Mouse (Mus musculus) embryonic facial prominence, embryonic 10.5 days (tissue): ENCODE data around the gene Vat1. TPM values are rescaled to one million over a fixed set of nuclear protein-coding genes. Genes with fewer than 3 reads are reported as not detected.
"Not testable (repeated sequence)": the region's sequence is repeated elsewhere in the genome, so short reads cannot be mapped to it uniquely, and the experiment has no call there.

Experiments
- DNase-seq: peaks from one replicate; pipeline ENCODE4 v3.0.0-alpha.2; 2017; ENCODE audit warnings: low spot score
- H3K27ac ChIP-seq: fragments of 300-500 bp; sonication (generic); replicated peaks from 2 replicates; pipeline ENCODE4 v1.5.1; 2016; ENCODE audit warnings: mild to moderate bottlenecking
- H3K27me3 ChIP-seq: fragments of 300-500 bp; sonication (generic); replicated peaks from 2 replicates; pipeline ENCODE4 v1.6.1; 2016; ENCODE audit warnings: low read depth, mild to moderate bottlenecking; ENCODE audit not compliant: poor library complexity, severe bottlenecking
- H3K36me3 ChIP-seq: fragments of 300-500 bp; sonication (generic); replicated peaks from 2 replicates; pipeline ENCODE4 v1.6.1; 2016; ENCODE audit warnings: mild to moderate bottlenecking, moderate library complexity
- H3K4me1 ChIP-seq: fragments of 300-500 bp; sonication (generic); 2 replicates; pipeline ENCODE4 v1.6.1; 2016
- H3K4me3 ChIP-seq: fragments of 300-500 bp; sonication (generic); 2 replicates; pipeline ENCODE4 v1.5.1; 2016; ENCODE audit warnings: mild to moderate bottlenecking, moderate library complexity
- H3K9me3 ChIP-seq: fragments of 300-500 bp; sonication (generic); 2 replicates; pipeline ENCODE4 v1.6.1; 2016; ENCODE audit warnings: mild to moderate bottlenecking
- WGBS: fragments of 180-500 bp; shearing (Covaris S2); methylation state at CpG from one replicate; pipeline ENCODE4 v1.1.7; 2016; 5-methylcytosine and 5-hydroxymethylcytosine counted together
- polyA plus RNA-seq: library from polyadenylated mRNA; unstranded; fragments of >200 nt; fragmentation: Nextera tagmentation; extraction: Ambion mirVana; gene quantifications from 2 replicates; pipeline ENCODE4 v1.2.1, GENCODE M21; 2016

The Vat1 gene
- polyA plus RNA-seq, 1 experiment from 2014 or later = 21.3 TPM

DNA sequence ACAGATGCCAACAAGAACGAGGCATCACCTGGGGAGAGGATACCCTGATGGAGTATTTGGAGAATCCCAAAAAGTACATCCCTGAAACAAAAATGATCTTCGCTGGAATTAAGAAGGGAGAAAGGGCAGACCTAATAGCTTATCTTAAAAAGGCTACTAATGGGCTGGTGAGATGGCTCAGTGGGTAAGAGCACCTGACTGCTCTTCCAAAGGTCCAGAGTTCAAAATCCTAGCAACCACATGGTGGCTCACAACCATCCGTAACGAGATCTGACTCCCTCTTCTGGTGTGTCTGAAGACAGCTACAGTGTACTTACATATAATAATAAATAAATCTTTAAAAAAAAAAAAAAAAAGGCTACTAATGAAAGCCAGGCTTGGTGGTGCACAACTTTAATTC is 10.3 kb upstream of the Vat1 start:
- H3K27me3 ChIP-seq = not testable (repeated sequence)

DNA sequence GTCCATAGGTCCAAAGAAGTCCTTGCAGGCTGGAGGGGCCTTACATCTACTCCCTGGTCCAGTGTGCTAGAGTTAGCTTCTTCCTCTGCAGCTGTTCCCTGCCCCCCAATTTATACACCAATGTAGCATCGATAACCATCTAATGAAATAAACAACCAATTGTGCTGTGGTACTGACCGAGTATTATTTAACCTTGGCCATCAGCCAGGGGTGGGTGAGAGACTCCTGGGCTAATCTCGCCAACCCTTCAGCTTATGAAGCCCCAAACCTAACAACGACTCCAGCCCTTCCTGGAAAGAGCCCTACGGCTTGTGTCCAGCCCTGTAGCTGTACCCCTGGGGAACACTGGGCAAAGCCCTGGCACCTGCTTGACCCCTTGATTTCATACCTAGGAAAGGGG is 8.3 kb upstream of the Vat1 start:
- no peak overlapping the region for H3K27ac ChIP-seq
- no peak overlapping the region for H3K4me3 ChIP-seq
- H3K36me3 ChIP-seq = peaks cover 7% of the 10 kb centered on the region; the same call in 1 of the 2 replicates
- no peak for DNase-seq
- H3K4me1 ChIP-seq = peaks cover 45% of the 10 kb centered on the region
- WGBS = 84% methylated on average over 5 of the region's 5 CpGs
- H3K27me3 ChIP-seq = peaks cover 20% of the 10 kb centered on the region
- H3K9me3 ChIP-seq = no peaks in the 10 kb centered on the region

More for the DNA sequence above, 10.3 kb upstream of the Vat1 start:
- H3K4me3 ChIP-seq, H3K9me3 ChIP-seq, H3K36me3 ChIP-seq, H3K27ac ChIP-seq, DNase-seq: not testable (repeated sequence)
- WGBS = 88% methylated on average over 4 of the region's 4 CpGs
- peaks cover 51% of the 10 kb centered on the region for H3K4me1 ChIP-seq

GRCm38 (mm10) chr11:101473686-101474085 is 7.7 kb upstream of the Vat1 start:
- H3K4me1 ChIP-seq = peaks cover 44% of the 10 kb centered on the region
- DNase-seq, H3K36me3 ChIP-seq, H3K27ac ChIP-seq, H3K4me3 ChIP-seq, H3K9me3 ChIP-seq: not testable (repeated sequence)
- WGBS = 70% methylated on average over 1 of the region's 1 CpGs
- H3K27me3 ChIP-seq = peaks cover 25% of the 10 kb centered on the region

GRCm38 (mm10) chr11:101472336-101472735 is 6.3 kb upstream of the Vat1 start:
- H3K27ac ChIP-seq = no peak overlapping the region
- no peaks in the 10 kb centered on the region for H3K9me3 ChIP-seq
- DNase-seq = no peak
- H3K4me1 ChIP-seq = peaks cover 51% of the 10 kb centered on the region
- no peak overlapping the region for H3K4me3 ChIP-seq
- peaks cover 32% of the 10 kb centered on the region for H3K27me3 ChIP-seq
- WGBS = 47% methylated on average over 7 of the region's 7 CpGs
- peaks cover 7% of the 10 kb centered on the region; the same call in 1 of the 2 replicates for H3K36me3 ChIP-seq

- no peak overlapping the region for H3K4me3 ChIP-seq
- peaks cover 7% of the 10 kb centered on the region; the same call in 1 of the 2 replicates for H3K36me3 ChIP-seq
- peaks cover 36% of the 10 kb centered on the region for H3K27me3 ChIP-seq
- H3K4me1 ChIP-seq = peaks cover 48% of the 10 kb centered on the region
- no peaks in the 10 kb centered on the region for H3K9me3 ChIP-seq
- 53% methylated on average over 3 of the region's 3 CpGs for WGBS
- DNase-seq = no peak
- H3K27ac ChIP-seq = no peak overlapping the region
These were observed 5.9 kb upstream of the Vat1 start for GRCm38 (mm10) chr11:101471926-101472325.

DNA sequence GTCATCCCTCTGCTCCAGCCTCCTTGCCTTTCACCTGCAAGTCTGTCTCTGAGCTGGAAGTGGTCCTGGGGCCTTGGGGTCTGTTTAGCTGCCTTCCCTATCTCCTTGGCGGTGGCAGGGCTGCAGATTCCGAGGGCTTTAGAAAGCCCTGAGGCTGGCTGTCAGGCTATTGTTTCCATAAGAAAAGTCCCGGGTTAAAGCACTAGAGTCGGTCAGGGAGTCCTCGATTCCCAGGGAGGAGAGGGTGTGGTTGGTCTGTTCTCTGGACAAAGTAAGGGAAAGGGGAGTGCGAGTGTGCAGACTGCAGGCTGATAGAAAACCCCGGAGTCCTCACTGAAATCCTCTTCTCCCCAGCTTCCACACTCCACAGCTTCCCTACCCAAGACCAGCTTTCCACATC is 4.2 kb upstream of the Vat1 start:
- peak overlapping the region; percentile 32; the same call in 1 of the 2 replicates for H3K4me3 ChIP-seq
- H3K4me1 ChIP-seq = peaks cover 64% of the 10 kb centered on the region

DNA sequence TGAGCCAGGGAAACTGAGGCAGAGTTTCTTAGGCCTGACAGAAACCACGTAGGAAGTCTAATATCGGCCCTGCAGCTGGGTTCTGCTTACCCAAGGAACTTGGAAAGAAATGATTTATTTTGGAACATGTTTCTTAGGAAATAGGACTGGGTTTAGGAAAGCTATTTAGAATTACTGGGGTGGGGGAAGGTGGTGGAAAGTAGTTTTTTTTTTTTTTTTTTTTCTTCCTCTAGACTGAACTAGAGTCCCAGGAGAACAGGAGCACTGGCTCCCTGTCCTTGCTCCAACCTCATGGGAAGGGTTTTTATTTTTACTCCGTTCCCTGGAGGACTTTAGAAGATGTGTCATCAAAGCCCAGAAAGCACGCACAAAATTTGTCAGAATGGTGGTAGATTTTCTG is 3.1 kb upstream of the Vat1 start:
- Histone ChIP-seq H3K27me3 (peaks cover 42% of the 10 kb centered on the region), H3K4me1 (peaks cover 75% of the 10 kb centered on the region), H3K27ac (no peak overlapping the region), H3K4me3 (peak overlapping the region; percentile 90), H3K9me3 (no peaks in the 10 kb centered on the region), H3K36me3 (peaks cover 7% of the 10 kb centered on the region; the same call in 1 of the 2 replicates)
- 71% methylated on average over 4 of the region's 4 CpGs for WGBS
- DNase-seq = no peak

More for the DNA sequence above, 4.2 kb upstream of the Vat1 start:
- WGBS = 23% methylated on average over 7 of the region's 7 CpGs
- H3K36me3 ChIP-seq = peaks cover 7% of the 10 kb centered on the region; the same call in 1 of the 2 replicates
- peaks cover 42% of the 10 kb centered on the region for H3K27me3 ChIP-seq
- no peaks in the 10 kb centered on the region for H3K9me3 ChIP-seq
- H3K27ac ChIP-seq = peak overlapping the region; percentile 11
- no peak for DNase-seq

DNA sequence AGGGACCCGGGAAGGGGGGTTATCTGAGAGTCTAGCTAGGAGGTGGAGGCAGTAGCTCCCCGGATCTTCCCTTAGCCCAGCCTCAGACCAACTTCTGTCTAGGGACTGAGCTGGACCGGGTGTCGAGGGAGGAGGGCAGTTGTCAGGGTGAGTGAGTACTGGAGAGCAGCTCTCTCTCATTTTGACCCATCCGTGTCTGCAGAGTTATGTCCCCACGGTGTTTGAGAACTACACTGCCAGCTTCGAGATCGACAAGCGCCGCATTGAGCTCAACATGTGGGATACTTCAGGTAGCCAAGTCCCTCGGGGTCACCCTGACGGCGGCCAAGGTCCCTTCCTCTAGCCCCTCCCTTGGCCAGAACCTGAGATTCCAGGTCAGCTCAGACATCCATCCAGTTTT is 2.7 kb upstream of the Vat1 start:
- H3K27ac ChIP-seq = peak overlapping the region; percentile 88
- peaks cover 42% of the 10 kb centered on the region for H3K27me3 ChIP-seq
- H3K4me1 ChIP-seq = peaks cover 79% of the 10 kb centered on the region
- H3K36me3 ChIP-seq = peaks cover 7% of the 10 kb centered on the region; the same call in 1 of the 2 replicates
- DNase-seq = no peak
- peak overlapping the region; percentile 90 for H3K4me3 ChIP-seq
- no peaks in the 10 kb centered on the region for H3K9me3 ChIP-seq
- WGBS = 3% methylated on average over 13 of the region's 13 CpGs

DNA sequence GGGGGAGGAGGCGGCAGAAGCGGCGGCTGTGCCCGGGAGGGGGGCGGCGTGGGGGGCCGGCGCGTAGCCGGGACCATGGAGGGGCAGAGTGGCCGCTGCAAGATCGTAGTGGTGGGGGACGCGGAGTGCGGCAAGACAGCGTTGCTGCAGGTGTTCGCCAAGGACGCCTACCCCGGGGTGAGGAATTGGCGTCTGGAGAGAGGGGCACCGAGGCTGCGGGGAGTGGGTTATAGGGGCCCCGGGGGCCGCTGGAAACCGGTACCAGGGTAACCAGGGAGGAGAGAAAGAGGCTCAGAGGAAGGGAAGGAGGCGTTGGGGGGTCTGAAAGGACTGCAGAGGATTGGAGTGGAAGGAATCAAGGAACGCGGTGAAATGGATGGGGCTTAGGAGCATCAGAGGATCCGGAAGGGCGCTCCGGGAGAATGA is 2.2 kb upstream of the Vat1 start:
- Histone ChIP-seq H3K27me3 (peaks cover 42% of the 10 kb centered on the region), H3K27ac (peak overlapping the region; percentile 88), H3K9me3 (no peaks in the 10 kb centered on the region), H3K4me3 (peak overlapping the region; percentile 90), H3K4me1 (peaks cover 83% of the 10 kb centered on the region), H3K36me3 (peaks cover 7% of the 10 kb centered on the region; the same call in 1 of the 2 replicates)
- 0% methylated on average over 31 of the region's 31 CpGs for WGBS
- no peak for DNase-seq

DNA sequence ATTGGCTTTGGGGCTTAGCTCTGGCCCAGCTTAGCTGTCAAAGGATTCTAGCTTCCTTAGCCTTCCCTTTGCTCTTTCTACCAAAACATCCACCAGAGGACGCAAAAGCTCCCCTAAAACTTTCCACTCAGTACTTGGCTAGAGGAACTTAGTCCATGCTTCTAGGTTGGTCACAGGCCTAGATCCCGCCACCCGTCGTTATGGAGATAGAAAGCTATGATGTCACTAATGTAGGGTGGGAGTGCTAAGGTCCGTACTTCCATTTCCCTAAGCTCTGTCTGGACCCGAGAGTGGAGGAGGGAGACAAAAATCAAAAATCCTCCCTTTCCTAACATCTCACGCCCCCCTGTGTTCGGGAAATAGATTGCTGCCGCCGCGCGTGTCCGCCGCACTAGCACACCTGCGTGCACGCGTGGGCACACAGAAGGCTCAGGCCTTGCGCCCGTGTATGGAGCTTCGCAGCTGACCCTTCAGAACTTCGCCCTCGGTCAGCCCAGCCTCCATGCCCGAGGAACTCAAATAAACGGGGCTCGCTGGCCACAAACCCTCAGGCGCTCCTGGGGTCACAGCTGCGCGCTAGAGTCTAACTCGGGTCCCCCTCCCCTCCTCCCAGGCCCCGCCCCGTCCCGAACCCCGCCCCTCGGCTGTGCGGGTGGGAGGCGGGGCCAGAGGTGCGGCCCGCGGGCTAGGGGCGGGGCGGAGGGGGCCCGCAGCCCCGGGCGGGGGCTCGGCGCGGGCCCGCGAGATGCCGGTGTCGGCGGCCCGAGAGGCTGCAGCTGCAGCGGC is 1.6 kb upstream of the Vat1 start:
- peak overlapping the region; percentile 88 for H3K27ac ChIP-seq
- H3K27me3 ChIP-seq = peaks cover 42% of the 10 kb centered on the region
- H3K4me3 ChIP-seq = peak overlapping the region; percentile 90
- no peaks in the 10 kb centered on the region for H3K9me3 ChIP-seq
- peak; percentile 89 for DNase-seq
- WGBS = under 1% methylated on average over 54 of the region's 54 CpGs
- peaks cover 7% of the 10 kb centered on the region; the same call in 1 of the 2 replicates for H3K36me3 ChIP-seq
- H3K4me1 ChIP-seq = peaks cover 86% of the 10 kb centered on the region

DNA sequence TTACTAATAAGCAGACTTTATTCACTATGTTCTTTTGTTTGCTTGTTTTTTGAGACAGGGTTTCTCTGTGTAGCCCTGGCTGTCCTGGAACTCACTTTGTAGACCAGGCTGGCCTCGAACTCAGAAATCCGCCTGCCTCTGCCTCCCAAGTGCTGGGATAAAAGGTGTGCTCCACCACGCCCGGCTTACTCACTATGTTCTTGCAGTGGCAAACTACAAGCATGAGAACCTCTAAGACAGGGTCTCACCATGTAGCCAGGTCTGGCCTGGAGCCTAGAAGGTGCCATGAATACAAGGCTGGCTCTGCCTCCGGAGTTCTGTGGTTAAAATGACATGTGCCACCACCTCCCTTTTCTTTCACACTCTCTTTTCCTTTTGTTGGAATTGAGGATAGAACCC is 521 bp upstream of the Vat1 start:
- H3K4me3 ChIP-seq = peak overlapping the region; percentile 83
- peaks cover 15% of the 10 kb centered on the region for H3K36me3 ChIP-seq
- peaks cover 39% of the 10 kb centered on the region for H3K27me3 ChIP-seq
- peaks cover 86% of the 10 kb centered on the region for H3K4me1 ChIP-seq
- DNase-seq, H3K27ac ChIP-seq, H3K9me3 ChIP-seq: not testable (repeated sequence)
- WGBS = 60% methylated on average over 5 of the region's 5 CpGs

- peaks cover 79% of the 10 kb centered on the region for H3K4me1 ChIP-seq
- peaks cover 29% of the 10 kb centered on the region for H3K27me3 ChIP-seq
- H3K4me3 ChIP-seq = peak overlapping the region; percentile 83
- peaks cover 17% of the 10 kb centered on the region for H3K36me3 ChIP-seq
- DNase-seq = peak; percentile 72
- H3K9me3 ChIP-seq = no peaks in the 10 kb centered on the region
- H3K27ac ChIP-seq = peak overlapping the region; percentile 78
- under 1% methylated on average over 51 of the region's 51 CpGs for WGBS
These were observed 745 bp downstream of the Vat1 start for GRCm38 (mm10) chr11:101465101-101465868.
